Mouse (Mus musculus) kidney, adult 2 months (tissue): Measurements from ENCODE around the gene Mum1.

ENCODE experiments used
- CTCF ChIP-seq: fragments of 200-500 bp; conservative IDR thresholded peaks from 2 replicates; pipeline ENCODE4 v1.5.1; 2011; ENCODE audit warnings: low read depth, mild to moderate bottlenecking, control low read depth, low read length, moderate library complexity, mixed read lengths; ENCODE audit not compliant: insufficient read depth, insufficient read length
- POLR2A ChIP-seq: fragments of 200-500 bp; IDR thresholded peaks from one replicate; pipeline ENCODE4 v1.6.1; 2011; ENCODE audit warnings: low read depth, low read length, control low read depth

DNA sequence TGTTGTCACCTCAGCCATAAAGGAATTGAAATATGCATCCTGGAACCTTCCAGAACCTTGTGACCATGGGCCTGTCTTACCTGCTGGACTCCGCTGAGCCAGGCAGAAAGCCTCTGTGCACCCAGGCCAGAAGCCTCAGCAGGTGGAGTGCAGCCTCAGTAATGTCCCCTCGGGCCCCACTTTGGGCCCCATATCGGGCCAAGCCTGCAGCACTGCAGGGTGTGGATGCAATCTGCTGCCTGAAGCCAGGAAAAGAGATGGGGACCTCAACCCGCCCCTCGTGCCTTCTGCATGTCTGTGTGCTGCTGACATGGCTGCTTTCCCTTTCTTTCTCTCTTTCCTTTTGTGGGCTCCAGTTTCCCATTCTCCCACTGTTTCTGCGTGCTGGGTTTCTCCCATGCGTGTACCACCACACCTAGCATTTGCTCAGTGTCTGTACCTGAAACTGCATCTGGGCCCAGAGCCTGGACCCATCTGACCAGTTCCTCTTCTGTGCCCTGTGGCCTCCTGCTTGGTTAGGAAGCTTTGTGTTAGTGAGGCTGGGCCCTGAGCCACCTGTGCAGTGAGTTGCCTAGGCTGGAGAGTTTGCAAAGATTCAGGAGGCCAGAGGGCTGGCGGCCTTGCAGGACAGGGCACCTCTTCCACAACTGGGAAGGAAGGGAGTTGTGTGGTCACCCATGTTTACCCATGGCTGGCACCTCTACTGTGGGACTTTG, 45.8 kb downstream of the Mum1 start:
- TF ChIP-seq POLR2A (no peak), CTCF (no peak)
